Mouse (Mus musculus) adrenal gland, adult 10 weeks (tissue): ENCODE measurements around the gene Setd2. TPM values are rescaled to one million over a fixed set of nuclear protein-coding genes. Genes with fewer than 3 reads are reported as not detected.

Experiments
- polyA plus RNA-seq: library from polyadenylated mRNA; stranded (reverse); fragments of 350-450 nt; fragmentation: Illumina TruSeq; extraction: RNeasy Lipid Tissue Mini Kit (QIAGEN cat#74804); gene quantifications from one replicate; pipeline ENCODE4 v1.2.3, GENCODE M21; 2014; ENCODE audit warnings: low read depth, low replicate concordance

Gene Setd2
- 94.4 TPM for polyA plus RNA-seq

GRCm38 (mm10) chr9:110532538-110533291 is at the start of gene Setd2:
Gene Setd2, plus strand, starts transcription at chr9:110532597.

GRCm38 (mm10) chr9:110624361-110625166 is 92.2 kb downstream of the Setd2 start, which contains the start of gene Nradd:
Gene Nradd, minus strand, starts transcription at chr9:110624452.

GRCm38 (mm10) chr9:110653655-110654461 is 121.5 kb downstream of the Setd2 start, which contains the start of gene Nbeal2:
Gene Nbeal2, minus strand, starts transcription at chr9:110654161.

GRCm38 (mm10) chr9:110656249-110657221 is 124.1 kb downstream of the Setd2 start, which contains the start of gene Ccdc12:
Gene Ccdc12, plus strand, starts transcription at chr9:110656503.

Other genes starting within 250 kb of the Setd2 start
- 1.9 TPM for gene Elp6, start 227.4 kb upstream of the Setd2 start, polyA plus RNA-seq
- 2.0 TPM for gene Scap, start 199.3 kb upstream of the Setd2 start, polyA plus RNA-seq
- 1.6 TPM for gene Ptpn23, start 124.4 kb upstream of the Setd2 start, polyA plus RNA-seq
- not detected for gene Ngp, start 112.8 kb upstream of the Setd2 start, polyA plus RNA-seq
- gene Klhl18, start 55.9 kb upstream of the Setd2 start, polyA plus RNA-seq: 3.5 TPM
- 1.0 TPM for gene Kif9, start 55.6 kb upstream of the Setd2 start, polyA plus RNA-seq
- 0.82 TPM for gene Nradd, start 91.9 kb downstream of the Setd2 start, polyA plus RNA-seq
- gene Nbeal2, start 121.6 kb downstream of the Setd2 start, polyA plus RNA-seq: not detected
- gene Ccdc12, start 123.9 kb downstream of the Setd2 start, polyA plus RNA-seq: not detected
- not detected for gene Myl3, start 209.3 kb downstream of the Setd2 start, polyA plus RNA-seq
- not detected for gene Pth1r, start 214.5 kb downstream of the Setd2 start, polyA plus RNA-seq